Mouse (Mus musculus): ENCODE measurements around the gene Clvs2.

The Clvs2 gene

GRCm38 (mm10) chr10:33587118-33587517 lies 37.5 kb downstream of the Clvs2 start:
- Histone ChIP-seq H3K27me3 (ENCODE audit: insufficient read depth, low read length) (no peaks in the 10 kb centered on the region), H3K9me3 (ENCODE audit: low read length) (no peaks in the 10 kb centered on the region), H3K36me3 (ENCODE audit: insufficient read depth, low read length) (no peaks in the 10 kb centered on the region), H3K4me3 (replicated peaks; ENCODE audit: low read length) (no peak overlapping the region), H3K4me1 (replicated peaks; ENCODE audit: low read depth, low read length) (no peaks in the 10 kb centered on the region)
- TF ChIP-seq POU5F1 (IDR thresholded peaks at IDR 0.05; ENCODE audit: borderline replicate concordance, low read length) (no peak), CTCF (conservative IDR thresholded peaks at IDR 0.05; ENCODE audit: low read length) (no peak), NANOG (IDR thresholded peaks at IDR 0.05; ENCODE audit: borderline replicate concordance, low read length) (no peak)

- Histone ChIP-seq H3K4me3 (replicated peaks; ENCODE audit: low read length) (no peak overlapping the region), H3K9me3 (ENCODE audit: low read length) (no peaks in the 10 kb centered on the region), H3K4me1 (replicated peaks; ENCODE audit: low read depth, low read length) (no peaks in the 10 kb centered on the region), H3K36me3 (ENCODE audit: insufficient read depth, low read length) (no peaks in the 10 kb centered on the region), H3K27me3 (ENCODE audit: insufficient read depth, low read length) (no peaks in the 10 kb centered on the region)
- TF ChIP-seq NANOG (IDR thresholded peaks at IDR 0.05; ENCODE audit: borderline replicate concordance, low read length) (no peak), CTCF (conservative IDR thresholded peaks at IDR 0.05; ENCODE audit: low read length) (no peak), POU5F1 (IDR thresholded peaks at IDR 0.05; ENCODE audit: borderline replicate concordance, low read length) (no peak)
Observed at GRCm38 (mm10) chr10:33558081-33558480, 66.5 kb downstream of the Clvs2 start.

- Histone ChIP-seq H3K4me3 (replicated peaks; ENCODE audit: low read length) (no peak overlapping the region), H3K27me3 (ENCODE audit: insufficient read depth, low read length) (no peaks in the 10 kb centered on the region), H3K36me3 (ENCODE audit: insufficient read depth, low read length) (no peaks in the 10 kb centered on the region), H3K4me1 (replicated peaks; ENCODE audit: low read depth, low read length) (no peaks in the 10 kb centered on the region), H3K9me3 (ENCODE audit: low read length) (no peaks in the 10 kb centered on the region)
- TF ChIP-seq POU5F1 (IDR thresholded peaks at IDR 0.05; ENCODE audit: borderline replicate concordance, low read length) (no peak), NANOG (IDR thresholded peaks at IDR 0.05; ENCODE audit: borderline replicate concordance, low read length) (no peak), CTCF (conservative IDR thresholded peaks at IDR 0.05; ENCODE audit: low read length) (no peak)
Observed at GRCm38 (mm10) chr10:33540331-33540730, 84.2 kb downstream of the Clvs2 start.

Measured in E14TG2a.4 (cell line).